Mouse (Mus musculus) left cerebral cortex, adult 9 months (tissue): ENCODE results near the gene Fzr1.

ENCODE experiments used
- DNase-seq, 2 experiments: peaks; one replicate each; pipeline ENCODE4 v3.0.0; 2022; ENCODE audit warnings: low spot score in 2 of 2

Gene Fzr1

GRCm38 (mm10) chr10:81382039-81382438, 3.7 kb upstream of the Fzr1 start:
- DNase-seq, result no peak

GRCm38 (mm10) chr10:81379809-81380378, 1.6 kb upstream of the Fzr1 start:
- no peak for DNase-seq

GRCm38 (mm10) chr10:81379183-81379553, 852 bp upstream of the Fzr1 start:
- DNase-seq, result no peak

- peak; percentile 99 to 100 for DNase-seq
Observed at GRCm38 (mm10) chr10:81378553-81379182, 352 bp upstream of the Fzr1 start.

GRCm38 (mm10) chr10:81377362-81377664, 1.0 kb downstream of the Fzr1 start:
- DNase-seq, result no peak

DNA sequence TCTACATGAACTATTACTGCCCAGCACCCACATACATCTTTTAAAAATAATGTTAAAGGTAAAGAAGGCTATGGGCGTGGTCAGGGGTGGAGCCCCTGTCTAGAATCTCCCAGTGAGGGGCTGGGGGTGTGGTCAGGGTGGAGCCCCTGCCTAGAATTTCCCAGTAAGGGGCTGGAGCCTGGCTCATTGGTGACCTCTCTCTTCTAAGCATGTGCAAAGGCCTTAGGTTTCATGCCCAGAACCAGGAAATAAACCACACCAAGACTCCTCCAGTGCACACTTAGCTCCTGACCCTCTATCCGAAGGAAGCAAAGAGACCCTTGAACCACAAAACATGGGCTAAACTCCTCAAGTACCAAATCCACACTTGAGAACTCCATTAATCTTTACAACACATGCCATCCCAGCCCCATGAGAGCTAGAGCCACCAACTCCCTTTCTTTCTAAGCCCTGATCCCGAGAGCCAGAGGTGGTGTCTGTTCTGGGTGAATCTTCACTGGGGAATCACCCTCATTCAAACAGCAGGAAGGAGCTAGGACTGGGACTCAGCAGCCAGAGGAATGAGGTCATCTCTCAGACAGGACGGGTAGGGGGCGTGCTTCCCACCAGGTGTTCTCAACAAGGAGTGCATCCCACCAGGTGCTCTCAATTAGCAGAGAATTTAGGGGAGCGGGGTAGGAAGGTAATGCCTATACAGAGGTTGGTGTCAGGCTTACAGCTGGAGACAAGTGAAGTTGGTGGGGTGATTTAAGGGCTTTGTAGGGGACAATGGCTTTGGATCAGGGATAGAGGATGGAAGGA, 1.6 kb downstream of the Fzr1 start:
- DNase-seq, result no peak

GRCm38 (mm10) chr10:81375322-81375721, 3.0 kb downstream of the Fzr1 start:
- no peak for DNase-seq

DNA sequence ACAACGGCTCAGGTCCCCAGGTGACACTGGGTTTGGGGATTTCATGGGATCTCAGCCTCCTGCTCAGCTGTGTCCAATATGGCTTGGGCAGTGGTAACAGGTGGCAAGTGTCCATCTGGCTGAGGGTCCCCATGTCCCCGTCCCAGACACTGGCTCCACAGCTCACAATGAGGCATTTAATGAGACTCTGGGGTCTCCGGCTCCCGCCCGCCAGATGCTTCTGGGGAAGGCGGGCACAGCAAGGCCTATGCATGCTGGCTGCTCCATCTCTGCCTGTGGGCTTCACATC, 11.2 kb downstream of the Fzr1 start:
- no peak for DNase-seq

DNA sequence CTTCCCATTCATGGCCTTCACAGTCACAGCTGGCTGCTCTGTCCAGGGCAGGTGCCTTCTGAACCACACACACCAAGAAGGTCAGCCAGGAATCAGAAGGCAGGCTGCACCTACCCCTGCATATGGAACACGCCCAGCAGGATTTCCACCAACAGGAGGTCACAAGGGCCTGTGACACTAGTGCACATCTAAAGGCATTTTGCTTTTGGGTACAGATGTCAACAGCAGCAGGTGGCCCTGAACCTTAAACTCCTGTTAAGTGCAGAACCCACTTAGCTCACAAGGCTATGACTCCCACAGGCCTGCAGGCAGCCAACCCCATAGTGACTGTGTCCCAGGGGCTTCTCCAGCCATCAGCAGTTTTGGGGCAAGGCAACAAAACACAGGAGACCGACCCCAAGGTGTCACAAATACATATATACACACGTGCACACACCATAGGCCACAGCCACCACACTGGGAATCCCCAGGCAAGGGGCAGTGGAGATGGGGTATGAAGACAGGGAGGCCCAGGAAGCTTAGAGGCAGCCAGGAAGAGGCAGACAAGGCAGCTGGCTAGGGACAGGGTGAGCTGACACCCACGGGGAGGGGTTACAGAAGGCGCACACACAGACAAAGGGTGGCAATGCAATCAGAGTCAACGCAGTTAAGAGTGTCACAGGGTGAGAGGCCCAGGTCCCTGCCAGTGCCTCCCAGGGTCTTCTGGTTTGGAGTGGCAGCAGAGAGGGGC, 11.7 kb downstream of the Fzr1 start:
- no peak for DNase-seq

DNA sequence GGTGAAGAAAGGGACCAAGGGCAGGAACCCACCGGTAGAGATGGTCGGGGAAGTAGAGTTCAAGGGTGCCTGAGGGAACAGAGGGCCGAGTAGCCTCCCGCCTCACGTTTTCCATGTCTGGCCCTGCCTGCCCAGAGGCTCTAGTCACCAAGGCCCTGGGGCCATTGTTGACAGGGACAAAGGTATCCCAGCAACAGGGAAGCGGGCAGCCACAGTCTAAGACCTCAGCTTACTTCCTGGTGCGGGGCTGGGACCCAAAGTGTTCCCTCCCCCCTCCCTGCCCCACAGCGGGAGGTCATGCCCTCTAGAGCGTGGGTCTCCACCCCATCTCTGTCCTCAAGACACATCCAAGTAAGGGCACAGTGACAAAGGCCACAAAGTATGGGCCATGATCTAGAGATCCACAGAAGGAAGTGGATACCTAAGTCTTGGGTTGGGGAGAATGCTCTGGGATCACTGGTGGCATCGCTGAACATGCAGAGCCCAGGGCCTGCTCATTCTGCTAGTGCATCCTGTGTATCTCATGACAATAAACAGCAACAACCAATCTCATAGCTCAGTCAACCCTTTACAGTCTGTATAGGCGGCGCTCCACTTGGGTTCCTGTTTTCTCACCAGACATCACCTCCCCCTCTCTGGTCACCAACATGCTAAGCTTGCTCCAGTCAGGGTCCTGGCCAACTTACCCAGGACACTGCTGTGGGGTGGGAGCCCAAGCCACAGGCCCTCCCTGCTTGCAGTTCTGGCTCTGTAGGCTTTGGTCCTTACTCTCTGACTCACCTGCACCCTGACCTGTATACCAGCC, 12.4 kb downstream of the Fzr1 start, which contains the start of gene 4930404N11Rik:
4930404N11Rik (minus strand) TSS at position 145 of the 805 bp plus-strand sequence.
- no peak for DNase-seq

- DNase-seq, result peak in 1 of 2 experiments; percentile 70
Observed at GRCm38 (mm10) chr10:81365073-81365472, 13.2 kb downstream of the Fzr1 start.

GRCm38 (mm10) chr10:81364666-81365065, 13.7 kb downstream of the Fzr1 start:
- no peak for DNase-seq

DNA sequence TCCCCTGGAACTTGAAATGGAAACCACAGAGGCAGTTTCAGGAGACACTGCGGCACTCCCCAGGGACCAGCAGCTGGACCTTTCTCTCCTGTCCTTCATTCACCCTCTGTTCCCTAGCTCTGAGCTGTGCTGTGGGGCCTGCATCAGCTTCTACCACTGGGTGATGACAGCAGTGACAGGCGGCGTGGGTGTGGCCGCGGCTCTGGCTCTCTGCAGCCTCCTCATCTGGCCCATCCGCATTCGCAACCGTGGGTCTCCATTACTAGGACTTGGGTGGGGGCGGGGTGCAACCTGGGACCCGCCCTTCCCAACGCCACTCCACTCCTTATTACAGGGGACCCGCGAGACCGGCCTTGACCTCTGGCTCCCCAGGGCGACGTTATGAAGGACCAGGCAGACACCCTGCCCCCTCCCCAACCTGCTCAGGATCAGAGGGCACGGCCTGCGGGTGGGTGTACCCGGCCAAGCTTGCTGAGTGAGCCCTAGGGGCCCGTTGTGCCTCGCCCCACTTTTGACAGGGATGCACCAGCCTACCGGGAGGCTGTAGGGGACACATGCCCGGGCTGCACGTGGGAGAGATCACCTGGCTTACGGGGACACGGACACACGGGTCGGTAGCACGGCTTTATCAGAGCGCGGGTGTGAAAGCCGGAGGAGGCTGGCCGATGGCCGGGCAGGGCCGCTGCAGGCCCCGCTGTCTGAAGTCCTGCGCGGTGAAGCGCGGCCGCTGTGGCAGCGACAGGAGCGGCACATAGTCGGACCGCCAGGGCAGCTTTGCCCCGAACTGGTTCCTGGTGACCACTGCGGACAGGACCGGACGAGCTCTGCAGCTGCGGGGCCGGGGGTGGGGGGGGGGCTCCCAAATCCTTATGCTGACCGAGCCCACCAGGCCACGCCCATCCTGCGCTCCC, 14.6 kb downstream of the Fzr1 start:
- no peak for DNase-seq

DNA sequence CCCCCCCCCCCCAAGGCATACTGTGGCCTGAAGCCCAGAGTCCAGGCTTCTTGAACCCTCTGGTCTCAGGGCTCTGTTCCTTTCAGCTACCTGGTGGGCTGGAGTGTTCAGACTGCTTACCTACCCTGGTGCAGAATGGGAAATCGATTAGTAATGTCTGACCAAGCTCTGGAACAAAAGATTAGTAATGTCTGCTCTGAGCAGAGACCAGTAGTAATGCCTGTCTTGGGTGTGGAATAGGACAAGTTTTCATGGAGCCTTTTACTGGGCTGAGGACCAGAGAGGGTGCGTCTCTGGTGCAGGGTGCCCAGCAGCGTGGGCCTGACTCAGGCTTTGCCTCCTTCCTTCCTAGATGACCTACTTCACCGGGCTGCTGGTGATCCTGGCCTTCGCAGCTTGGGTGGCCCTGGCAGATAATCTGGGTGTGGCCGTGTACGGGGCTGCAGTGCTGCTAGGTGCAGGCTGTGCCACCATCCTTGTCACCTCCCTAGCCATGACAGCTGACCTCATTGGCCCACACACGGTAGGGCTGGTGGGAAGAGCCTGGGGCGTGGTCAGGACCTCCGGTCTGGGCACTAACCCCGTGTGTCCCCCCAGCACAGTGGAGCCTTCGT, 15.9 kb downstream of the Fzr1 start:
- DNase-seq, result no peak

DNA sequence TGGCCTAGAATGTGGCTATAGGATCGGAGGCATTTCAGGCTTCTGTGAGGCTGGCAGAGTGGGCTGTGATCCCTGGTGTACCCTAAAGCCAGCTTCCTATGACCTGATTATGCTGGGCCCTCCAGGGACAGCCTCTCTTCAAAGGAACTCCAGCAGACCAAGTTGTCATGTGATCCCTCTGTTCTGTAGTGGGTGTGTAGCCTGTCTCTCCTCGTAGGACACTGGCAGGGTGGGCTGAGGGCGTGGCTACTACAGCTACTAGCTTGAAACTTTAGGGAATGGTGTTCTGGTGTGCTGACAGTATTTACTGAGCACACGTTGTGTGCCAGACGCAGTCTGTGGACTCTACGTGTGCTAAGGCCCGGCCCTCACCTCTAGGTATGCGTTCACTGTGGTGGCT, 17.6 kb downstream of the Fzr1 start:
- no peak for DNase-seq

GRCm38 (mm10) chr10:81358841-81359240, 19.5 kb downstream of the Fzr1 start:
- no peak for DNase-seq

GRCm38 (mm10) chr10:81358209-81358608, 20.1 kb downstream of the Fzr1 start:
- no peak for DNase-seq

DNA sequence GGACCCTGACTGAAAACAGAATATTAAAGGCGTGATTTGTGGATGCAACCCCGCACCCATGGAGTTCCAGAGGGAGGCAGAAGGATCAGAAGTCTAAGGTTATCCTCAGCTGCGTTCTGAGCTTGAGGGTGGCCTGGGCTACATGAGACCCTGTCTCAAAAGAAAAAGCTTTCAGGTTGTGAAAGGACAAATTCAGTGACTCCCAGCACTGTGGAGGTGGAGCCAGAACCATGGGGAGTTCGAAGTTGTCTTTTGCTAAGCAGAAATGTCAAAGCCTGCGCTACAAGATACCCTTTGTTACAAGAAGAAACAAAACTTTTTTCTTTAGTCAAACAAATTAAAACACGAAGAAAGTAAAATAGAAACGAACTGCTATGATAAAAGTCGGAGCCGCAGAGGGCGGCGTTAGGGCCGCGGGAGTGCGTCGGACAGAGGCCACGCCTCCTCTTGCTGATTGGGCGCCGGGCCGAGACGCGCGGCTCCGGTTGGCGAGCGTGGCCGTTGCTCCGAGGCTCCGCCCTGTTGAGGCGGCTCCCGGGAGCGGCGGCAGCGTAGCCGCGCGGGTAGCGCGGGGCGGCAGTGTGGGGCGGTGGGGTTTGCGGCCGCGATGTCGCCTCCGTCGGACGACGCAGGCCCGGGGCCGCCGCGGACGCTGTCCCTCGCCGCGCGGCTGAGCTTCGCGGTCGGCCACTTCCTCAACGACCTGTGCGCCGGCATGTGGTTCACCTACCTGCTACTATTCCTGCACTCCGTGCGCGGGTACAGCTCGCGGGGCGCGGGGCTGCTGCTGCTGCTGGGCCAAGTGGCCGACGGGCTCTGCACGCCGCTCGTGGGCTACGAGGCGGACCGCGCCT, 21.1 kb downstream of the Fzr1 start, which contains the start of gene Mfsd12:
Mfsd12 (plus strand) TSS at position 501 of the 854 bp plus-strand sequence.
- DNase-seq, result peak in 1 of 2 experiments; percentile 88

DNA sequence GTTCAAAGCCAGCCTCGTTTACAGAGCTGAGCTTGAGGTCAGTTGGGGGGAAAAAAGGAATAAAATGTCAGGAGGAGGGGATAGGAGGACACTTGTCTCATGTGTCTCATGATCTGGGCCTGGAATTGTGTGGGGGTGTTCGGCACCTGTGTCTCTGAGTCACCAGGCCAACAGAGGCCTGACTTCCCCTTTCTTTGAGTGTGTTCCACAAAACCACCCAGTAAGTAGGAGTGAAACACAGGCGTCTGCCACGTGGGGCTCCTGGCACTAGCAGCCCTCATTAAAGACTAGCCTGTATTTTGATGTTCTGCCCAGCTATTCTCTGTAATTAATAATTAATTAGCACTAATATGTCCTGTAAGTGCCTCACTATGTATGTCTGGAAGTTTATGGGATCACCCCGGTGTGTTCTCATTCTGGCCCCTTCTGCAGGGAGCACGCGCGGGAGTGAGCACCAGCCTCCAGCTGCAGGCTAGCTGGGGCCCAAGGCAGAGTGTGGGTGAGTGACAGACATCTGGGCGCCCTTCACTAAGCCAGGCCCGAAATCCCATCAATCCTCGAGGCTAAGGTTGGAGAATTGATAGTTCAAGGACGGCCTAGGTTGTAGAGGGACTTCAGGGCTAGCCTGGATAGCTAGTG, 21.8 kb downstream of the Fzr1 start:
- DNase-seq, result no peak
